Mouse (Mus musculus): Measurements from ENCODE around the gene Aprt.

Gene Aprt

GRCm38 (mm10) chr8:122544138-122544537 lies 32.6 kb downstream of the Aprt start:
- ChIA-PET POLR2A (interaction anchor here in 3 of 4 experiments (0.5 to 21.5 kb wide), 15 partner anchors 9 to 185 kb away, joined by 3 to 520 read pairs (median 4); partner anchors contain the start of genes Cdt1 (in 1 of the 3), Galns (in 1 of the 3) and Trappc2l (in 1 of the 3)), CTCF (interaction anchor here in 2 of 4 experiments (1.0 to 1.3 kb wide), 2 partner anchors 14 to 106 kb away, joined by 3 read pairs; no protein-coding TSS in a partner anchor)

- ChIA-PET POLR2A (interaction anchor here (0.5 to 21.5 kb wide), 15 partner anchors 3 to 30 kb away, joined by 3 to 520 read pairs (median 9); partner anchors contain the start of genes Piezo1 (in 2 of the 4) and Cdt1 (in 1 of the 4)), CTCF (interaction anchor here in 1 of 4 experiments (1.0 to 1.5 kb wide), 2 partner anchors 10 to 13 kb away, joined by 3 to 4 read pairs; no protein-coding TSS in a partner anchor)
Observed at GRCm38 (mm10) chr8:122538310-122539076, 38.2 kb downstream of the Aprt start.

- CTCF ChIA-PET = interaction anchor here in 2 of 4 experiments (1.0 to 1.5 kb wide), 7 partner anchors 10 to 38 kb away, joined by 3 to 8 read pairs (median 4); partner anchors contain the start of gene Piezo1 (in 1 of the 2)
- POLR2A ChIA-PET = interaction anchor here (0.5 to 21.5 kb wide), 19 partner anchors 4 to 93 kb away, joined by 3 to 520 read pairs (median 6); partner anchors contain the start of genes Piezo1 (in 2 of the 4) and Cdt1 (in 1 of the 4)
Observed at GRCm38 (mm10) chr8:122537812-122538211, 38.9 kb downstream of the Aprt start.

- ChIA-PET CTCF (interaction anchor here in 2 of 4 experiments (0.8 to 1.5 kb wide), 9 partner anchors 9 to 37 kb away, joined by 3 to 8 read pairs (median 4); partner anchors contain the start of gene Piezo1 (in 2 of the 2)), POLR2A (interaction anchor here (0.6 to 21.5 kb wide), 27 partner anchors 5 to 655 kb away, joined by 3 to 520 read pairs (median 4); partner anchors contain the start of genes Cdt1 (in 2 of the 4), Piezo1 (in 2 of the 4), Mvd (in 1 of the 4) and Zfpm1 (in 1 of the 4))
Observed at GRCm38 (mm10) chr8:122537033-122537432, 39.7 kb downstream of the Aprt start.

- ChIA-PET POLR2A (interaction anchor here in 2 of 4 experiments (0.5 to 21.5 kb wide), 11 partner anchors 1 to 39 kb away, joined by 3 to 520 read pairs (median 3); partner anchors contain the start of gene Piezo1 (in 2 of the 2)), CTCF (interaction anchor here in 2 of 4 experiments (0.6 to 0.8 kb wide), 2 partner anchors 28 to 511 kb away, joined by 3 to 4 read pairs; no protein-coding TSS in a partner anchor)
Observed at GRCm38 (mm10) chr8:122531312-122531711, 45.4 kb downstream of the Aprt start.

DNA sequence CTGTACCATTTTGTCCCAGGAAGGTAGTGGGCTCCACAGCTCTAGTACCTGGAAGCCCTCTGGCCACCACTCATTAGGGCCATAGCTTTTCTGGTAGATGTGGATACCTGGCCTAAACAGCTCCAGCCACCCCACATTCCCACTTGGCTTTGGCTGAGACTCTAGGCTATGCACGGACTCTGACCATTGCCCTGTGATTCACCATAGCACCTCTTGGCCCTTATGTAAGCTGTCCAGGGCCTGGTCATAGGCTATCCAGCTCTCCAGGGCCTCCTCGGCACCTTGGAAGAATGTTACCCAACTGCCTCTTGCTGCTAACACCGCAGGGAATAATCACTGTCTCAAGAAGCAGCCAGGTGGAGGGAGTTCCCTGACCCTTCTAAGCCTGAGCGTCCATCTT lies 47.5 kb downstream of the Aprt start:
- ChIA-PET CTCF (interaction anchor here in 2 of 4 experiments (0.6 to 0.9 kb wide), 2 partner anchors 32 to 47 kb away, joined by 3 read pairs; no protein-coding TSS in a partner anchor), POLR2A (interaction anchor here in 3 of 4 experiments (1.1 to 17.0 kb wide), 8 partner anchors 8 to 42 kb away, joined by 3 to 520 read pairs (median 50); partner anchors contain the start of genes Cdt1 (in 2 of the 3), Piezo1 (in 2 of the 3) and Aprt (in 1 of the 3))

DNA sequence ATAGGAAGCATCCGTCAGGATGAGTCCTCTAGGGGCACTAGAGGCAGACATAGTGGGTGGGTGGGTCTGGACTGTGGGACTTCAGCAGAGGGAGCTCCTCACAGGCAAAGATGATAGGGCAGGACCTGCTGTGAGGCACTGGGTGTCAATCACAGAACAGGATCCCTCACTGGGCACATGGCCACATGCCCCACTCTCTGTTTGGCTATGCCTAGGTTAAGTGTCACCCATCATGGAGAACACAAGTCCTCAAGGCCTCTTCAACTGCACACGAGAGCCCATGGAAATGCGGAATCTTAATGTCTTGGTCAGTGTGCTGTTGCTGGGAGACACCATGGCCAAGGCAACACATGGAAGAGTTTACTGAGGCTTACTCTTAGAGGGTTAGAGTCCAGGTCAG lies 48.8 kb downstream of the Aprt start:
- CTCF ChIA-PET = interaction anchor here in 2 of 4 experiments (1.0 kb wide), 2 partner anchors 9 to 15 kb away, joined by 3 to 6 read pairs; no protein-coding TSS in a partner anchor

GRCm38 (mm10) chr8:122526526-122527170 lies 50.1 kb downstream of the Aprt start:
- ChIA-PET CTCF (interaction anchor here in 2 of 4 experiments (1.2 to 1.4 kb wide), 2 partner anchors 12 to 25 kb away, joined by 3 to 4 read pairs; partner anchors contain the start of gene Piezo1 (in 1 of the 2)), POLR2A (interaction anchor here in 3 of 4 experiments (0.5 to 17.0 kb wide), 12 partner anchors 10 to 797 kb away, joined by 3 to 520 read pairs (median 80); partner anchors contain the start of genes Cdt1 (in 2 of the 3), Piezo1 (in 2 of the 3) and Aprt (in 1 of the 3))

More for the DNA sequence above, 48.8 kb downstream of the Aprt start:
- POLR2A ChIA-PET = interaction anchor here in 3 of 4 experiments (0.5 to 17.0 kb wide), 15 partner anchors 9 to 280 kb away, joined by 3 to 520 read pairs (median 5); partner anchors contain the start of genes Cdt1 (in 2 of the 3), Piezo1 (in 2 of the 3), Aprt (in 1 of the 3) and Snai3 (in 1 of the 3)

- CTCF ChIA-PET = interaction anchor here in 3 of 4 experiments (0.6 to 4.1 kb wide), 4 partner anchors 11 to 29 kb away, joined by 3 to 22 read pairs (median 3); partner anchors contain the start of gene Piezo1 (in 1 of the 3)
- POLR2A ChIA-PET = interaction anchor here in 3 of 4 experiments (0.8 to 17.0 kb wide), 15 partner anchors 9 to 185 kb away, joined by 3 to 520 read pairs (median 59); partner anchors contain the start of genes Cdt1 (in 2 of the 3), Piezo1 (in 2 of the 3) and Aprt (in 1 of the 3)
Observed at GRCm38 (mm10) chr8:122526084-122526483, 50.6 kb downstream of the Aprt start.

- ChIA-PET POLR2A (interaction anchor here (0.7 to 17.0 kb wide), 30 partner anchors 7 to 710 kb away, joined by 3 to 520 read pairs (median 24); partner anchors contain the start of genes Aprt (in 2 of the 4), Cdt1 (in 2 of the 4), Mvd (in 2 of the 4) and Piezo1 (in 2 of the 4)), CTCF (interaction anchor here in 3 of 4 experiments (0.5 to 4.1 kb wide), 8 partner anchors 12 to 294 kb away, joined by 3 to 22 read pairs (median 4); partner anchors contain the start of gene Piezo1 (in 1 of the 3))
Observed at GRCm38 (mm10) chr8:122525004-122525403, 51.7 kb downstream of the Aprt start.
